Mouse (Mus musculus) megakaryocyte, adult 5-6 weeks (primary cell): ENCODE measurements at regions not wholly inside any gene's neighbourhood (a gene's known extent, or its start where the extent isn't known, plus 50 kb on each side); places are given as distances from the start of the nearest gene placed in this dataset.
"Not testable (repeated sequence)": the region's sequence is repeated elsewhere in the genome, so short reads cannot be mapped to it uniquely, and the experiment has no call there.

ENCODE experiments used
- ATAC-seq: 2 replicates; pipeline ENCODE4 v1.8.0; 2016; ENCODE audit warnings: mild to moderate bottlenecking, inconsistent platforms; ENCODE audit not compliant: poor library complexity, severe bottlenecking

GRCm38 (mm10) chr13:52296541-52297276 is 234.4 kb downstream of the Diras2 start:
- ATAC-seq = no peak

- ATAC-seq = no peak
Measured at GRCm38 (mm10) chr13:52297277-52297623, 233.8 kb downstream of the Diras2 start.

- no peak for ATAC-seq
Measured at GRCm38 (mm10) chr13:52298362-52298761, 232.7 kb downstream of the Diras2 start.

- not testable (repeated sequence) for ATAC-seq
Measured at GRCm38 (mm10) chr13:52305328-52305727, 225.8 kb downstream of the Diras2 start.

GRCm38 (mm10) chr13:52306783-52307440 is 224.2 kb downstream of the Diras2 start:
- ATAC-seq = no peak

GRCm38 (mm10) chr13:52310954-52311353 is 220.1 kb downstream of the Diras2 start:
- ATAC-seq = no peak

GRCm38 (mm10) chr13:52318276-52318675 is 212.8 kb downstream of the Diras2 start:
- ATAC-seq = no peak

- ATAC-seq = no peak
Measured at GRCm38 (mm10) chr13:52323691-52324090, 207.4 kb downstream of the Diras2 start.

- not testable (repeated sequence) for ATAC-seq
Measured at GRCm38 (mm10) chr13:52324378-52324777, 206.7 kb downstream of the Diras2 start.

- ATAC-seq = not testable (repeated sequence)
Measured at GRCm38 (mm10) chr13:52325647-52326046, 205.4 kb downstream of the Diras2 start.

GRCm38 (mm10) chr13:52327734-52328133 is 203.3 kb downstream of the Diras2 start:
- ATAC-seq = no peak

GRCm38 (mm10) chr13:52328766-52329165 is 202.3 kb downstream of the Diras2 start:
- ATAC-seq = no peak

- no peak for ATAC-seq
Measured at GRCm38 (mm10) chr13:52331068-52331467, 200.0 kb downstream of the Diras2 start.

GRCm38 (mm10) chr13:52334962-52335361 is 196.1 kb downstream of the Diras2 start:
- ATAC-seq = no peak

GRCm38 (mm10) chr13:52337936-52338335 is 193.1 kb downstream of the Diras2 start:
- ATAC-seq = no peak

GRCm38 (mm10) chr13:52339156-52339555 is 191.9 kb downstream of the Diras2 start:
- no peak for ATAC-seq

- no peak for ATAC-seq
Measured at GRCm38 (mm10) chr13:52341981-52342380, 189.1 kb downstream of the Diras2 start.

GRCm38 (mm10) chr13:52344383-52344782 is 186.7 kb downstream of the Diras2 start:
- ATAC-seq = no peak

- no peak for ATAC-seq
Measured at GRCm38 (mm10) chr13:52344853-52345252, 186.2 kb downstream of the Diras2 start.

GRCm38 (mm10) chr13:52345375-52346026 is 185.6 kb downstream of the Diras2 start:
- no peak for ATAC-seq

- ATAC-seq = no peak
Measured at GRCm38 (mm10) chr13:52346027-52346375, 185.1 kb downstream of the Diras2 start.

GRCm38 (mm10) chr13:52347631-52348030 is 183.4 kb downstream of the Diras2 start:
- ATAC-seq = no peak
